Comparison of ENCODE assay signal across 8 mouse cellular contexts in genomic region chr6:142345440-142346038, GRCm38 (mm10). TPM values are rescaled to one million over a fixed set of nuclear protein-coding genes. Genes with fewer than 3 reads are reported as not detected.
DNase-seq lines count a peak whose midpoint lies in the region; ATAC-seq and TF ChIP-seq lines count a peak whose summit lies in the region.

Pyroxd1 (plus strand) TSS chr6:142345654.

- H3K27ac ChIP-seq in bone marrow, adult 2 months (ENCODE audit: control insufficient read depth, insufficient read depth, low read depth, low read length, poor library complexity) = peak within 1 kb of the TSS; percentile 90
- H3K27ac ChIP-seq in embryonic facial prominence, embryonic 15.5 days (replicated peaks) = peak within 1 kb of the TSS; percentile 92
- peak within 1 kb of the TSS; percentile 80; the same call in 1 of the 2 replicates for H3K27ac ChIP-seq in kidney, embryonic 14.5 days (ENCODE audit: low read depth, low read length)
- peak within 1 kb of the TSS; percentile 88 for H3K27ac ChIP-seq in limb, embryonic 15.5 days

- H3K4me3 ChIP-seq in bone marrow, adult 2 months (replicated peaks; ENCODE audit: control insufficient read depth, low read depth, low read length) = peak within 1 kb of the TSS; percentile 98
- peak within 1 kb of the TSS; percentile 89 for H3K4me3 ChIP-seq in embryonic facial prominence, embryonic 15.5 days (replicated peaks)
- H3K4me3 ChIP-seq in kidney, embryonic 14.5 days (ENCODE audit: low read length) = peak within 1 kb of the TSS; percentile 75
- peak within 1 kb of the TSS; percentile 89 for H3K4me3 ChIP-seq in limb, embryonic 15.5 days

- H3K9ac ChIP-seq in embryonic facial prominence, embryonic 15.5 days = peak within 1 kb of the TSS; percentile 12; the same call in 1 of the 2 replicates
- H3K9ac ChIP-seq in kidney, embryonic 14.5 days (ENCODE audit: low read depth, low read length) = peak within 1 kb of the TSS; percentile 57
- peak within 1 kb of the TSS; percentile 65 for H3K9ac ChIP-seq in limb, embryonic 15.5 days

- peak; percentile 98 for DNase-seq in 416B (ENCODE audit: low read depth)
- DNase-seq in heart, adult 9 months (ENCODE audit: low spot score in 2 of 2) = peak; percentile 75 to 85
- DNase-seq in monocyte, adult 2 months (ENCODE audit: low read depth in 1 of 2, low spot score in 2 of 2) = peak; percentile 55 to 63
- peak; percentile 79 to 82 for DNase-seq in spleen, postnatal 36 days (ENCODE audit: low spot score in 2 of 2)

- TF ChIP-seq CTCF in bone marrow, adult 2 months (IDR thresholded peaks at IDR 0.05; ENCODE audit: control insufficient read depth, insufficient read depth, low read length) = no peak

- H3K27me3 ChIP-seq in embryonic facial prominence, embryonic 15.5 days = no peaks in the 10 kb centered on the region
- H3K27me3 ChIP-seq in kidney, embryonic 14.5 days (ENCODE audit: control insufficient read depth, insufficient read depth, low read length) = no peaks in the 10 kb centered on the region
- no peaks in the 10 kb centered on the region for H3K27me3 ChIP-seq in limb, embryonic 15.5 days

- TF ChIP-seq POLR2A in bone marrow, adult 2 months (IDR thresholded peaks at IDR 0.05; ENCODE audit: borderline replicate concordance, control insufficient read depth, low read depth, low read length) = peak; percentile 20; the same call in 1 of the 2 replicates

- no peaks in the 10 kb centered on the region for H3K9me3 ChIP-seq in embryonic facial prominence, embryonic 15.5 days (replicated peaks)
- no peaks in the 10 kb centered on the region for H3K9me3 ChIP-seq in kidney, embryonic 14.5 days (ENCODE audit: control insufficient read depth, low read length)
- no peaks in the 10 kb centered on the region for H3K9me3 ChIP-seq in limb, embryonic 15.5 days

- H3K4me1 ChIP-seq in bone marrow, adult 2 months (ENCODE audit: control insufficient read depth, insufficient read depth, low read length) = no peaks in the 10 kb centered on the region
- H3K4me1 ChIP-seq in embryonic facial prominence, embryonic 15.5 days = peaks cover 12% of the 10 kb centered on the region; the same call in 1 of the 2 replicates
- H3K4me1 ChIP-seq in kidney, embryonic 14.5 days (ENCODE audit: control insufficient read depth, insufficient read depth, low read length) = no peaks in the 10 kb centered on the region; the same call in 1 of the 2 replicates
- no peaks in the 10 kb centered on the region for H3K4me1 ChIP-seq in limb, embryonic 15.5 days

- H3K4me2 ChIP-seq in embryonic facial prominence, embryonic 15.5 days (replicated peaks) = peak within 1 kb of the TSS; percentile 54
- peak within 1 kb of the TSS; percentile 49 for H3K4me2 ChIP-seq in kidney, embryonic 14.5 days (replicated peaks; ENCODE audit: low read depth, low read length)
- H3K4me2 ChIP-seq in limb, embryonic 15.5 days = peak within 1 kb of the TSS; percentile 49

- peaks cover 6% of the 10 kb centered on the region; the same call in 1 of the 2 replicates for H3K36me3 ChIP-seq in embryonic facial prominence, embryonic 15.5 days
- peaks cover 11% of the 10 kb centered on the region for H3K36me3 ChIP-seq in kidney, embryonic 14.5 days (ENCODE audit: control insufficient read depth, insufficient read depth, low read length)
- peaks cover 18% of the 10 kb centered on the region for H3K36me3 ChIP-seq in limb, embryonic 15.5 days

- ATAC-seq in embryonic facial prominence, embryonic 15.5 days (ENCODE audit: insufficient number of reproducible peaks, low FRiP score, low TSS enrichment, low read depth) = peak; percentile 90
- ATAC-seq in kidney, embryonic 14.5 days (ENCODE audit: low FRiP score, low TSS enrichment) = peak; percentile 95
- ATAC-seq in limb, embryonic 15.5 days (ENCODE audit: insufficient number of reproducible peaks, low FRiP score, low TSS enrichment, low read depth) = peak; percentile 91

- WGBS in bone marrow, adult 2 months = under 1% methylated on average over 48 of the region's 48 CpGs
- WGBS in embryonic facial prominence, embryonic 15.5 days = 0% methylated on average over 48 of the region's 48 CpGs
- whole genome bisulfite sequencing in kidney, embryonic 14.5 days = under 1% methylated on average over 48 of the region's 48 CpGs
- WGBS in limb, embryonic 15.5 days = under 1% methylated on average over 47 of the region's 48 CpGs

RNA-seq across cellular contexts. Expression of gene Pyroxd1, which starts in this region (rescaled TPM):
- 2.5 and 5.2 TPM in 2 replicates for polyA plus RNA-seq in bone marrow, adult 2 months (2011; ENCODE audit: insufficient read depth, insufficient read length, low replicate concordance, missing spikeins)
- 15.9 and 18.1 TPM in 2 replicates for polyA plus RNA-seq in embryonic facial prominence, embryonic 15.5 days (2015; fragmentation: Nextera tagmentation; extraction: Ambion mirVana)
- polyA plus RNA-seq in kidney, embryonic 14.5 days (2014; fragmentation: Nextera tagmentation; extraction: Ambion mirVana) = 17.3 and 19.6 TPM in 2 replicates
- polyA plus RNA-seq in limb, embryonic 15.5 days (2015; fragmentation: Nextera tagmentation; extraction: Ambion mirVana) = 15.8 and 16.7 TPM in 2 replicates

Comparison
In these comparisons a context has a peak if more than half of its experiments do, and no peak if none do; other contexts are left out.
1. Peak in every context shown above with its lines: DNase-seq, ATAC-seq, H3K4me3 ChIP-seq and H3K27ac ChIP-seq.
2. H3K9ac ChIP-seq: peak in every context shown above with its lines; median percentile 65 in limb, embryonic 15.5 days; 57 in kidney, embryonic 14.5 days; 12 in embryonic facial prominence, embryonic 15.5 days.